Mouse (Mus musculus): ENCODE measurements around the gene Ube3b.

Gene Ube3b

DNA sequence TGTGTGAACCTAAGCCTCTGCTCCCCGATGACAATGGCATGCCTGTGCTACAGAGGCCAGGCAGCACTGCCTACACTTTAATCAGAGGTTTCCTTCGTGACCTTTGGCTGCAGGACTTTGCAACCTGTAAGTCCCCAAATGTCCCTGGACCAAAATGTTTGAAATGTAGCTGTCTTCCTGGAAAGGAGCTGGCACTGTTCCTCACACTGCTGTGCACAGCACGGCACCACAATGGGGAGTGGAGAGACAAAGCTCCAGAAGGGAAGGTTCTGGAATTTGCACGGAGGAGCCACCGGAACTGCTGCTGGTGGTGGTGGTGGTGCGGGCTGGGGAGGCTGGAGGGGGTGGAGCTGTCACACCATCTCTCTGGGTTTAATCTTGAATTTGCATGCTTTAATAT lies 46.3 kb downstream of the Ube3b start:
- DNase-seq (ENCODE audit: low read depth), result no peak

DNA sequence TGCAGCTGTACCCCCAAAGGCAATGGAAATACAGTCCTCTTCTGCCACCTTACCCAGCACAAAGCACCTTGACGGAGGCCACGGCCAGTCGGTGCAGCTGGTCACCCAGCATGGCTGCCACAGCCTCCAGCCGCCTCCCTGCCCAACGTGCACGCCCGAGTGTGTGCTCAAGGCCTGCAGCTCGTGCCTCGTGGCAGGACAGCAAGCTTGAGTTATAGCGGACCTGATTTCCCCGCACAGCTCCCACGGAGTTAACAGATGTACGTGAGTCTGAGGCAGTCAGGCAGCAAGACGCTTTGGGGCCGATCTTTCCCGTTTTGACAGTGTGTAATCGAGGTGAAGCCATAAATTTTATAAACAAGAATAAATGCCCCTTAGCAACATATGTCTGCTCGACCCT lies 48.2 kb downstream of the Ube3b start:
- no peak for DNase-seq (ENCODE audit: low read depth)

DNA sequence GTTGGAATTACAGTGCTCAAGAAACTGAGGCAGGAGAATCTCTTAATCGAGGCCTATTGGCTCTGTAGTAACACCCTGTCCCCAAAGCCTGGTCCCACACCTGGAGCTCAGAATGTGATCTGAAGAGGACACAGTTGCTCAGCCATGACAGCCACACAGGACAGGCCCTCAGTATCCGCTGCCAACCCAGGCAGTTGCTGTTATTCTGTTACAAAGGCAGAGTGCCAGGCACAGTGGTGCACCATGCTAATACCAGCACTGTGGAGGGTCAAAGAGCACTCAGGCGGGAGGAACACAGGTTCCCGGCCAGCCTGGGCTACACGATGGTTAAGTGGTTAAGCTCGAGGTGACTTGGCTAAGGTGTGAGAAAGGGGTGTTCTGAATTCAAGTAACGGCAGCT lies 49.4 kb downstream of the Ube3b start:
- no peak for DNase-seq (ENCODE audit: low read depth)

DNA sequence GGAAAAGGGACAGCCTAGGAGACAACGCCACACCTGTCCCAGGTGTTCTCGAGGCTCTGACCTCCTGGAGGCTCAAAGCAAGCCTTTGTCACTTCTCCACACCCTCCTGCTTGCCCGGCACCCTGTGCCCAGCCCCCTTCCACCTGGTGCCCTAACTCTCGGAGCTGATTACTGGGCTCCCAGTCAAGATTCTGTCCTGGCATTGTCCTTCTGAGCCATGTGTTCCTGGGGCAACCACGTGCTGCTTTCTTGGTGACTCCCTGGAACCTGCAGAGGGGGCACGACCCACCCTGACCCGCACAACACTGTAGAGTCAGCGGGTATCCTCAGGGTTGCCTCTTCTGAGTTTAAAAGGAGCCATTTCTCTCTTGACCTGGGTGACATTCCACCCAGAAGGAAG lies 54.0 kb downstream of the Ube3b start:
- DNase-seq (ENCODE audit: low read depth), result no peak

DNA sequence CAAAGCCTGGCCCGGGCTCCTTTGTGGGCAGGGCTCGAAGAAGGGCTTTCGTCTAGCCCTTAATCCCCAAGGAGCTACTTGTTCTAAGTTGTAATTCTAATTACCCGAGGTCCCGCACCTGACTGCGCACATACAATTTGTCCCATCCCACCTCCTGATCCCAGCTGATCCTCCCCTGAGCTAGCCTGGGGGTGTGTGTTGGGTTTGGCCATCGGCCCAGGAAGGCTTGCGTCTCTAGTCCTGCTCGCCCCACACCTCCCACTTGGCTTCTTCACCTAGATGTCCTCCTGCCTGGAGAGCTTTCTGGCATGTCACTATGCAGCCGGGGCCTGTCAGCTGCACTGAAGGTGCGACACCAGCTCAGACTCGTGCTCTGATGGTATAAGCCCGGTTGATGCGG lies 55.2 kb downstream of the Ube3b start:
- no peak for DNase-seq (ENCODE audit: low read depth)

DNA sequence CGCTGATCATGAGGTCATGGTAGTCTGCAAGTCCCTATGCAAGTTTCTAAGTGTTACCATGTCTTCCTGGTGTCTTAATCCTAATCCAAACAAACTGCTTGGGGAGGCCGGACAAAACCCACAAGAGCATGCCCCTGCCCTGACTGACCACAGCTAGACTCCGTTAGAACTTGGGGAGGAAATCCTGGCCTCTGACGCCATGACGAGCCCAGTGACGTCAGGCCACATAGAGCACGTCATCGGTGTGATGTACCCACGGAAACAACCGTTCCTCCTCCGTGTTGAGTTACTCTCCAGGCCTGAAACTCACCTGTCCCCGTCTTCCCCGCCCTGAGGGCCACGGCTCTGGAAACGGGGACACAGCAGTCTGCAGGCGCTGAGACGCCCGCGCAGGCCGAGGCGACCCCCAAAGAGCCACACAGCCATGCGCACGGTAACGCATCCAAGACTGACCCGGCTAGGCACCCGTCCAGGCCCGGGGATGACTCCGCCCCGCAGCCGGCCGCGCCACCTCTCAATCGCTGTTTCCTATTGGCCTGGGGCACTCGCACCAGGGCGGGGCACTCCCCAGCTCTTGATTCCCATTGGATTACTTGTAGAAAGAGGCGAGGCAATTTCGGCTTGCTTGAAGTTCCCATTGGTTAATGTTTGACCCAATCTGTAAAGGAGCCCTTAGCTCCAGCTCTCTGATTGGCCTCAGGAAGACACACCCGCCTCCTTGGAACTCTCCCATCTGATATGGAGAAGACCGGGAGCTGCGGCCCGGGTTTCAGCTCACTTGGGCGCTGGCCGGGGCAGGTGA lies 63.4 kb downstream of the Ube3b start, which contains the start of the genes Mmab and Mvk:
Gene Mmab (minus strand): TSS at position 495 of the 802 bp plus-strand sequence.
Gene Mvk (plus strand): TSS at position 704 of the 802 bp plus-strand sequence.
- peak; percentile 95 for DNase-seq (ENCODE audit: low read depth)

DNA sequence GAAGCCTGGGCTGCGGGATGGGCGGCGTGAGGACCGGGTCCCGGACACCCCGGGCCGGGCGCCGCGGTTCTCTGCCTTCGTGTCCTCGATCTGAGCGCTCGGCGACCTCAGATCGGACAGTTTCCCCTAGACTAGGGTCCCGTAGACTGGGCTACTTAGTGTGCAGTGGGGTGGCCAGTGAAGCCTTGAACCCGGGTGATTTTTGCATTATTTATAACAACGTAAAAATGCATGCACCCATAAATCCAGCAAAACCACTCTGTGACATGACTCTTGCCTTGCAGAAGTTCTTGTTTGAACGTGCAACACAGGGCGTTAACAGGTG lies 63.9 kb downstream of the Ube3b start:
- DNase-seq (ENCODE audit: low read depth), result no peak

DNA sequence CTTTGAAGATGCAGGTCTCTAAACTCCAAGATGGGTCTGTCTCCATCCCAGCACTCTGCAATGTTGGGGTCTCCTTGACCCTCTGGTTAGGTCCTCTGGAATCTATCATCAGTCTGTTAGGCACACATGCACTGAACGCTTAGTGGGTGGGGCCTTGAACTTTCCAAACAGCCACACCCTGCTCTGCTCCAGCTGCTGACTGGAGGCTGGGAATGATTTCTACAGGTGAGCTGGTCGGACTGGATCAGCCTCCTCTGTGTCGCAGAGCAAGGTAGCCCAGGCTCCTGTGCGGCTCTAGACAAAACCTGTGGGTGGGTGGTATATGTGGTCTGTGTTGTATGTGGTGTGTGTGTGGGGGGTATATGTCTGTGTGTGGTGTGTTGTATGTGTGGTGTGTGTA lies 68.6 kb downstream of the Ube3b start:
- DNase-seq (ENCODE audit: low read depth), result no peak

DNA sequence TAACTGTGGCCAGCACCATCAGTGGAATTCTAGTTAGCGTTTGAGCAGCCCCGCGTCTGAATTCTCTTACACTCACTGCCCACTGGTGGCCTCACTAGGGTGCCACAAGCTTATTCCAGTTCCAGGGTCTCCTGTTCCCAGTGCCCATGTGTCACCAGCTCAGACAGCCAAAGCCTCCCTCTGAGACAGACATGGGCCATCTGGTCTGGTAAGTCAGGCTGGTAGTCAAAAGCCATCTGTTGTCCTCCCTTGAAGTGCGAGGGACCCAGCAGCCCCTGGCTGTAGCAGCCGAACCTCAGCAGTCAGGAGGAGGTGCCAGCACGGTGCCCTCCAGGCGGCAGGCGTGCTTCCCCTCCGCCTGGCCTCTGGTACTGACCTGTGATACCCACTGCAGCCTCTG lies 75.9 kb downstream of the Ube3b start:
- no peak for DNase-seq (ENCODE audit: low read depth)

DNA sequence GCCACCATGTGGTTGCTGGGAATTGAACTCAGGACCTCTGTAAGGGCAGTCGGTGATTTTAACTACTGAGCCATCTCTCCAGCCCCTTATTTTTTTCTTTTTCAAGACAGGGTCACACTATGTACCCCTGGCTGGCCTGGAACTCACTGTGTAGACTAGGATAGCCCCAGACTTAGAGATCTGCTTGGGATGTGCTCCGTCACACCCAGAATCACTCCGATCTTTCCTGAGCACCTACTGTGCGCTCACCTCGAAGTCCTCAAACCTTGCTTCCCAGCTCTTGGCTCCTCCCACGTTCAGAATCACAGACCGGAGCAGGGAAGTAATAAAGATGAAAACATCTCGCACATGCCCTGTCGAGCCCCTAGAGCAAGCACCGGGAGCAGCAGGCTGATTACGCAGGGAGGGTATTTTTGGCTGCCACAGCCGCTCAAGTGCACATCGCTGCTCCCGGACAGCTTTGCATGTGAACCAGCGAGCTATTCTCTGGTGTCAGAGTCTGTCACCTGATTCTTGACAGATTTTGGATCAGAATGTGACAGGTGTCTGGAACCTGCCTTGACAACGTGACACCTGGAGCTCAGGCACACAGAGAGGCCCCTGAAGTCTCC lies 76.7 kb downstream of the Ube3b start:
- no peak for DNase-seq (ENCODE audit: low read depth)

DNA sequence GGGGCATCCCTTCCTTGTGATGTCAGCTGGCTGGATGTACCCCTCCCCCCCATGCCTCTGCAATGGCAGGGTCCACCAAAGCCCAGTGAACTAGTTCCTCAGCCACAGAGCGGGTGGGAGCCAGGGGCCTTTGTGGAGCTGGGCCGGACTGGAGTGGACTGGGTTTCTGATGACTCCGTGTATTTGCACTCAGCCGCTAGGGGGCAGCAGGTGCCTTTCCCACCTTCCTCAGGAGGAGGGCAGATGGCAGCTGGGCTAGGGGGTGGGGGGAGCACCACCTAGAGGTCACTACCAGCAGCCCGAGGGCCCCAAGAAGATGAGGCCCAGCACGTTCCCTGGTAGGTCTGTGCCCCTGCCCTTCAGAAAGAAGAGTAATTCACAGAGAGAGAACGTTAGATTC lies 80.8 kb downstream of the Ube3b start:
- peak; percentile 32 for DNase-seq (ENCODE audit: low read depth)

DNA sequence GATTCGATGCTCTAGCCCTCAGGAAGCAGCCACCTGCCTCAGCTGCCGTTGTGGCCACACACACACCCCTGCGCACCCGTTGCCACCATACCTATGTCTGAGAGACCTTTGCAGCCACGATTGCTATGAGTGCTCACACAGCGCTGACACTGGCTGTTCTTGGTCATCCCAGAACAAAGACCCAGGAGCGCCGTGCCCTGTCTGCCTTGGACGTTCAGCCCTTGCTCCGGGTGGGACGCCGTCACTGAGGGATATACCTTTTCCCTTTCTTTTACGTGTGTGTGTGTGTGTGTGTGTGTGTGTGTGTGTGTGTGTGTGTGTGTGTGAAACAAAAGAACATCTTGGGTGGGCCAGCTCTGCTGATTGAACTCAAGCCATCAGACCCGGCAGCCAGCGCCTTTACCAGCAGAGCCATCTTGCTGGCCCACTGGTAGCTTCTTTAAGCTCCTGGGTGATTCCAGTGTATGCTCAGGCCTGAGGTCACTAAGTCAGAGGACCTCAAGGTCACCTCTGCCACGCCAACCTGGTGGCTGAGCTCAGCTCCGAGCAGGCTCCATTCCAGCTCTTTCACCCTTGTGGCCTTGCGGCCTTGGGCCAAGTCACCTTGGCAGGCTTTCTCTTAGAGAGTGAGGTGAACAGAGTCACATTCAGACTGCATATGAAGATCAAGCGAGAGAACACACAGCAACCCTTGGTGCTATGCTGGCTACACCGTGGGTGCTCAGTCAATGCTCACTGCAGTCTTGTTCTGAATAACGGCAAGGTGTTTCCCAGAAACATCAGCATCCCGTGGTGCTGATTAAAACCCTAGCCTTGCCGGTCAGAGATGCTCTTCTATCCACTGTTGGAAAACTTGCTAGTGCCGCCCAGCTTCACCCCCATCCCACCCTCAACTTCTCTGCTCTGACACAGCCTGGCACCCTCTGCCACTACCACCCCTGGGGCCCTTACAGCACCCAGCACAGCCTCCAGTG lies 81.9 kb downstream of the Ube3b start:
- DNase-seq (ENCODE audit: low read depth), result no peak

DNA sequence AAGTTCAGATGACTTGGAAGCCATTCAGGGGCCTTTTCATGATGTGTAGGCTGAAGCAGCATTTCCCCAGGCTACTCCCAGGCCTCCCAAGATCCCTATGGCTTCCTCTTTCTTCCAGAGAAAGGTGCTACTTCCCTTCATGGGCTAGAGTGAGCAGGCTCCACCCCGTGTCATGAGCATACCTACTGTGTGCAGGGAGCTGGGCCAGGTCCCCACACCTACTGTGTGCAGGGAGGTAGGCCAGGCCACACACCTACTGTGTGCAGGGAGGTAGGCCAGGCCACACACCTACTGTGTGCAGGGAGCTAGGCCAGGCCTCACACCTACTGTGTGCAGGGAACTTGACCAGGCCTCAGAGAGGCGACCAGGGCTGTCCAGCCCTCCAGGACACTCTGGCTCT lies 84.2 kb downstream of the Ube3b start:
- no peak for DNase-seq (ENCODE audit: low read depth)

DNA sequence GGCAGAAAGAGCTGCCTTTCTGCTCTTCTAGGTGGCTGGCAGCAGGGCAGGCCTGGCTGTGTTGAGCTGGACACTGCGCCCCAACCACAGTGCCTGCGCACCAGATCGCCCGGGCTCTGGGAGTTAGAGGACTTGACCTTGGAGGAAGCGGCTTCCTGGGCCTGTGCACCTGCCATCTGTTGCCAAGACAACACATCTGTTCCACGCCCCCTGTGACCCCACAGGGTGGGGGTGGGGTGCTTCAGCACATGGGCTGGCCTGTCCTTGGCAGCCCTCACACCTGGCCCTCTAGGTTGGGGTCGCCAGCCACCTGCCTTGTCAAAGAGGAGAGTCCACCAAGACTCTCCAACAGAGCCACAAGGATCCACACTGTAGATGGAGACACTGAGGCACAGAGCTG lies 85.2 kb downstream of the Ube3b start:
- DNase-seq (ENCODE audit: low read depth), result no peak

DNA sequence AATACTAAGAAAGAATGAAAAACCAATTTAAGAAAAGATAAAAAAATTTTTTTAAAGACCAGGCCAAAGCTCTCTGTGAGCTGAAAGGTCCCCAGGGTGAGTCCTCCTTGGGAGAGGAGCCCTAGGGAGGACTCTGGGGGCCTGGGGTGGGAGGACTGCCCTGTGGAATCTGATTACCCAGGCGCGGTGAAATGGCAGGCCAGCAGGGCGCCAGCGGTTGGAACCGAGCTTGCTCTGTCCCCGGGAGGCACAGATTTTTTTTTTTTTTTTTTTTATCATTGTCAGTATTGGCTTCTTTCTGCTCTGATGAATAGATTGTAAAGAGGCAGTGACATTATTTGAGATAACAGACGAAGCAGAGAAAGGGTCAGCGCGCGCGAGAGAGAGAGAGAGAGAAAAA lies 86.6 kb downstream of the Ube3b start:
- no peak for DNase-seq (ENCODE audit: low read depth)

DNA sequence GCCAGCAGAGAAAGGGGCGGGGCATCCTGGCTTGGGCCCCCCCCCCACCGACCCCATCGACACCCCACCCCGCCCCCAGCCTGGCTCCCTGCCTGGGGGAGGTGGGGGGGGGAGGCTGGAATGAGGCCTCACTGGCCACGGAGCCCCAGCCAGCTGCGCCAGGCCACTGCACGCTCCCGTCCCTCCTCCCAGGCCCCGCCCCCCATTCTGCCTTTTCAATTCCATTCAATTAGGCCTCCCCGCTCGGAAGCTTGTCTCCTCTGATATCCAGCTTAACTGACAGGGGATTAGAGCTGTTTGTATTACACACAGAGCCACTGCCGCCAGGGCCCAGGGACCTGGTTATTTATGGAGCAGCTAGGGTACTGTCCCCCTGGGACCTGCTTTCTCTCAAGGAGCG lies 87.0 kb downstream of the Ube3b start:
- no peak for DNase-seq (ENCODE audit: low read depth)

DNA sequence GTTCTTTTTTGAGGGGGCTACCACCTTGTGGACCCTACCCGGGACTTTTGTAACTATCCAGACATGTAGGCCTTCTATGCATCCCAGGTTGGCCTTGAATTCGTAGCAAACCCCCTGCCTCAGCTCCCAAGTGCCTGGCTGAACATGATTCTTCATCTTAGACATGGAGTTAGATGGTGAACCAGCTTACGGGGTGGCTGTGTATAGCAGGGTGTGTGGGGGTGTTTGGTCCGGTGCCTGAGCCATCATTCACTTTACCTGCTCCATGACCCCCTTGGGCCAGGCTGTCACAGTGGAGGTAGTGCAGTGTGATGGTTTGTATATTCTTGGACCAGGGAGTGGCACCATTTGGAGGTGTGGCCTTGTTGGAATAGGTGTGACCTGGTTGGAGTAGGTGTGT lies 87.6 kb downstream of the Ube3b start:
- DNase-seq (ENCODE audit: low read depth), result no peak

DNA sequence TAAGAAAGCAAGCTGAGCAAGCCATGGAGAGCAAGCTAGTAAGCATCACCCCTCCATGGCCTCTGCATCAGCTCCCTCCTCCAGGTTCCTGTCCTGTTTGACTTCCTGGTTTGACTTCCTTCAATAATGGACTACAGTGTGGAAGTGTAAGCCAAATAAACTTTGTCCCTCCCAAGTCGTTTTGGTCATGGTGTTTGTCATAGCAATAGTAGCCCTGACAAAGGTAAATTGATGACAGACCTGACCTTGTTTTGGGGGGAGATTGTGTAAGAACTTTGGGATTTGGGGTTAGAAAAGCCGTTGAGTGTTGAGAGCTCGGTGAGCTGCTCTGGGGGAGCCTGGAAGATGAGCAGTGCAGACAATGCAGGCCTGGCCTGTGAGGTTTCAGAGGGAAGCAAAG lies 90.0 kb downstream of the Ube3b start:
- DNase-seq (ENCODE audit: low read depth), result no peak
